Mouse (Mus musculus) midbrain, embryonic 16.5 days (tissue): ENCODE measurements at regions not wholly inside any gene's neighbourhood (a gene's known extent, or its start where the extent isn't known, plus 50 kb on each side); places are given as distances from the start of the nearest gene placed in this dataset.

Experiments
- ATAC-seq: fragments of 200-750 bp; cut with Nextera tagmentation; 2 replicates; pipeline ENCODE4 v1.8.0; 2017; ENCODE audit warnings: moderate TSS enrichment
- H3K27ac ChIP-seq: fragments of 300-500 bp; sonication (generic); 2 replicates; pipeline ENCODE4 v1.5.1; 2014; ENCODE audit warnings: mild to moderate bottlenecking, low read length, mixed read lengths
- H3K27me3 ChIP-seq: fragments of 300-500 bp; sonication (generic); 2 replicates; pipeline ENCODE4 v1.6.1; 2014; ENCODE audit warnings: low read depth, low read length, mixed read lengths; ENCODE audit not compliant: control insufficient read depth, insufficient read depth
- H3K36me3 ChIP-seq: fragments of 300-500 bp; sonication (generic); 2 replicates; pipeline ENCODE4 v1.6.1; 2014; ENCODE audit warnings: mild to moderate bottlenecking, low read length, moderate library complexity, mixed read lengths; ENCODE audit not compliant: control insufficient read depth, insufficient read depth
- H3K4me1 ChIP-seq: fragments of 300-500 bp; sonication (generic); 2 replicates; pipeline ENCODE4 v1.6.1; 2014; ENCODE audit warnings: mild to moderate bottlenecking, low read length, mixed read lengths; ENCODE audit not compliant: control insufficient read depth, insufficient read depth
- H3K4me2 ChIP-seq: fragments of 300-500 bp; sonication (generic); 2 replicates; pipeline ENCODE4 v1.6.1; 2014; ENCODE audit warnings: mild to moderate bottlenecking, low read length, mixed read lengths
- H3K4me3 ChIP-seq: fragments of 300-500 bp; sonication (generic); 2 replicates; pipeline ENCODE4 v1.5.1; 2014; ENCODE audit warnings: low read depth, mild to moderate bottlenecking, low read length, moderate library complexity, mixed read lengths
- H3K9ac ChIP-seq: fragments of 300-500 bp; sonication (generic); 2 replicates; pipeline ENCODE4 v1.6.1; 2014; ENCODE audit warnings: low read depth, low read length, mixed read lengths
- H3K9me3 ChIP-seq: fragments of 300-500 bp; sonication (generic); replicated peaks from 2 replicates; pipeline ENCODE4 v1.6.1; 2014; ENCODE audit warnings: mild to moderate bottlenecking, low read length, mixed read lengths; ENCODE audit not compliant: control insufficient read depth, poor library complexity, severe bottlenecking
- WGBS: fragments of 180-500 bp; shearing (Covaris S2); extraction: QIAGEN DNeasy Blood & Tissue Kit; methylation state at CpG from one replicate; pipeline ENCODE4 v1.1.7; 2014; 5-methylcytosine and 5-hydroxymethylcytosine counted together

- H3K27me3 ChIP-seq: no peaks in the 10 kb centered on the region
- WGBS: 85% methylated on average over 5 of the region's 5 CpGs
- no peak overlapping the region for H3K9ac ChIP-seq
- no peak overlapping the region for H3K4me3 ChIP-seq
- no peak overlapping the region for H3K27ac ChIP-seq
- no peaks in the 10 kb centered on the region for H3K36me3 ChIP-seq
- no peak overlapping the region for H3K4me2 ChIP-seq
- H3K4me1 ChIP-seq: no peaks in the 10 kb centered on the region
- no peaks in the 10 kb centered on the region for H3K9me3 ChIP-seq
- no peak for ATAC-seq
These were observed 316.2 kb downstream of the Rps24 start for GRCm38 (mm10) chr14:24803001-24803655.

- H3K9me3 ChIP-seq: no peaks in the 10 kb centered on the region
- no peaks in the 10 kb centered on the region for H3K36me3 ChIP-seq
- 34% methylated on average over 7 of the region's 7 CpGs for WGBS
- ATAC-seq: no peak
- H3K4me1 ChIP-seq: peaks cover 2% of the 10 kb centered on the region; the same call in 1 of the 2 replicates
- no peak overlapping the region for H3K9ac ChIP-seq
- no peak overlapping the region for H3K4me3 ChIP-seq
- no peaks in the 10 kb centered on the region for H3K27me3 ChIP-seq
- H3K4me2 ChIP-seq: no peak overlapping the region
- H3K27ac ChIP-seq: no peak overlapping the region
These were observed 320.1 kb downstream of the Rps24 start for GRCm38 (mm10) chr14:24807061-24807460.

GRCm38 (mm10) chr14:24822876-24823567, 336.1 kb downstream of the Rps24 start:
- Histone ChIP-seq H3K4me3 (no peak overlapping the region), H3K27me3 (no peaks in the 10 kb centered on the region), H3K4me1 (peaks cover 26% of the 10 kb centered on the region), H3K4me2 (no peak overlapping the region), H3K36me3 (no peaks in the 10 kb centered on the region), H3K9ac (no peak overlapping the region), H3K27ac (no peak overlapping the region), H3K9me3 (no peaks in the 10 kb centered on the region)
- no peak for ATAC-seq
- WGBS: 83% methylated on average over 13 of the region's 13 CpGs

GRCm38 (mm10) chr14:24824351-24824750, 337.4 kb downstream of the Rps24 start:
- Histone ChIP-seq H3K36me3 (no peaks in the 10 kb centered on the region), H3K9me3 (no peaks in the 10 kb centered on the region), H3K4me2 (no peak overlapping the region), H3K4me1 (peaks cover 39% of the 10 kb centered on the region), H3K27me3 (no peaks in the 10 kb centered on the region), H3K27ac (no peak overlapping the region), H3K9ac (no peak overlapping the region), H3K4me3 (no peak overlapping the region)
- WGBS: 19% methylated on average over 2 of the region's 2 CpGs
- no peak for ATAC-seq

- Histone ChIP-seq H3K9ac (no peak overlapping the region), H3K9me3 (no peaks in the 10 kb centered on the region), H3K36me3 (no peaks in the 10 kb centered on the region), H3K27ac (peak overlapping the region; percentile 94), H3K4me3 (no peak overlapping the region), H3K4me1 (peaks cover 42% of the 10 kb centered on the region), H3K4me2 (no peak overlapping the region), H3K27me3 (no peaks in the 10 kb centered on the region)
- ATAC-seq: no peak
- 39% methylated on average over 11 of the region's 11 CpGs for WGBS
These were observed 338.9 kb downstream of the Rps24 start for GRCm38 (mm10) chr14:24825722-24826386.

- peak overlapping the region; percentile 94 for H3K27ac ChIP-seq
These were observed 339.8 kb downstream of the Rps24 start for GRCm38 (mm10) chr14:24826471-24827337.

GRCm38 (mm10) chr14:24827381-24828031, 340.6 kb downstream of the Rps24 start:
- Histone ChIP-seq H3K9me3 (no peaks in the 10 kb centered on the region), H3K9ac (peak overlapping the region; percentile 44), H3K4me1 (peaks cover 42% of the 10 kb centered on the region), H3K4me3 (no peak overlapping the region), H3K36me3 (no peaks in the 10 kb centered on the region), H3K4me2 (no peak overlapping the region), H3K27ac (peak overlapping the region; percentile 94), H3K27me3 (no peaks in the 10 kb centered on the region)
- 4% methylated on average over 8 of the region's 8 CpGs for WGBS
- peak; percentile 77 for ATAC-seq

More at GRCm38 (mm10) chr14:24826471-24827337, 339.8 kb downstream of the Rps24 start:
- H3K4me2 ChIP-seq: no peak overlapping the region
- no peaks in the 10 kb centered on the region for H3K27me3 ChIP-seq
- peak; percentile 34 for ATAC-seq
- H3K4me1 ChIP-seq: peaks cover 42% of the 10 kb centered on the region
- no peaks in the 10 kb centered on the region for H3K9me3 ChIP-seq
- H3K36me3 ChIP-seq: no peaks in the 10 kb centered on the region
- 6% methylated on average over 13 of the region's 13 CpGs for WGBS
- H3K4me3 ChIP-seq: no peak overlapping the region
- H3K9ac ChIP-seq: 0 out of 2 replicates have a peak overlapping the region, but pooled peaks have one; percentile 44

- Histone ChIP-seq H3K9ac (no peak overlapping the region), H3K4me2 (no peak overlapping the region), H3K27me3 (no peaks in the 10 kb centered on the region), H3K4me3 (no peak overlapping the region), H3K4me1 (peaks cover 50% of the 10 kb centered on the region), H3K27ac (peak overlapping the region; percentile 94), H3K9me3 (no peaks in the 10 kb centered on the region), H3K36me3 (no peaks in the 10 kb centered on the region)
- WGBS: 48% methylated on average over 6 of the region's 6 CpGs
- no peak for ATAC-seq
These were observed 342.1 kb downstream of the Rps24 start for GRCm38 (mm10) chr14:24829001-24829400.
